Mouse (Mus musculus): Measurements from ENCODE around the gene Fxyd7.

The Fxyd7 gene

DNA sequence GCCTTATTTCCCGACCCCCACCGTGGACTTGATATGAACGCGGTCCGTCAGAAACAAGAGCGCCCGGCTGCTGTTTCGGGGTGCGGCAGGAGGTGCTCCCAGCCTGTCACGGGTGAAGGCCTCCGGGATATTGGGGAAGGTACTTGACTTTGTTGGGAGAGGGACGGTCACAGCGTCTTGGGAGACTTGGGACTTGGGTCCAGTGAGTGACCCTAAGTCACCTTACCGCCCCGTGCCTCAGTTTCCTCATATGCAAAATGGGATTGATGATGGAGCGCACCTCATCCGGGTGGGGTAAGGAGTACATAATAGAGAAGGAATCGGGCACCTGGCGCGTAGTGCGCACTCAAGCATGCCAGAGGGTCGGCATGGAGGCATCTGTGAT lies 976 bp upstream of the Fxyd7 start:
- no peak for DNase-seq (ENCODE audit: extremely low read depth, low read depth)

DNA sequence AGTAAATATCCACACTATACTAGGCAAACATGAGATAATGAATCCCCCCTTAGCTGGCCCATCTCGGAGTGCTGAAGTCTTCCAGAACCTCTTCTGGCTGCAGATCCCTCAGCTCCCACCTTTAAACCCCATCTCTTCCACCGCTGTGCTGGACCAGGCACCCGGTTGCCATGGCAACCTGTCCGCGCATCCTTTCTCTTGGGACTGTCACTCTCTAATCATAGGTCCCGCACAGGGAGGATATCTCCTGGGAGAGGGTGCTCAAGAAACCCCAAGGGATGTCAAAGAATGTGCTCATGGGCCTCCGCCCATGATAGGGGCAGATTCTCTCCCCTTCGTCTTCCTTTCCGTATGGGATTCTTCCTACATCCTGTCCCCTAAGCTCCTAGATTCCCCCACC lies 346 bp downstream of the Fxyd7 start:
- no peak for DNase-seq (ENCODE audit: extremely low read depth, low read depth)

DNA sequence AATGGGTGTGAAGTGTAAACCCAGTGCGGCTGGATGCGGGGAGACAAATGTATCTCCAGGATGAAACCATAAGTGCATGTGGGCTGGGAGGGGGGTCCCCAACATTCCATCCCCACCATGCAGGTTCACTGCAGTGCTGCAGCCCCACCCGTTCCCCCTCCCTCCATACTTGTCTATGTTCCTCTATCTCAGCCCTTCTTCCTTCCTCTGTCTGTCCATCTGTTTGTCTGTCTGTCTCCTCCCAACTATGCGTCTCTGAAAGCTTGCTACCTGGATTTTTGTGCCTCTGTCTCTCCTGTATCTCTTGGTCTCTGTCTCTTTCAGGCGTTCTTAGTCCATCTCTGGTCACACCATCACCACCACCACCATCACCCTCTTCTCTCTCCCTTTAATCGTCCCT lies 780 bp downstream of the Fxyd7 start:
- DNase-seq (ENCODE audit: extremely low read depth, low read depth), result no peak

- no peak for DNase-seq (ENCODE audit: extremely low read depth, low read depth)
Observed at GRCm38 (mm10) chr7:31049846-31050281, 1.4 kb downstream of the Fxyd7 start.

- DNase-seq (ENCODE audit: extremely low read depth, low read depth), result no peak
Observed at GRCm38 (mm10) chr7:31049135-31049845, 2.0 kb downstream of the Fxyd7 start.

GRCm38 (mm10) chr7:31042431-31042910 lies 8.8 kb downstream of the Fxyd7 start, which contains the start of gene Fxyd5:
Gene Fxyd5 (minus strand): TSS chr7:31042481.
- DNase-seq (ENCODE audit: extremely low read depth, low read depth), result no peak

DNA sequence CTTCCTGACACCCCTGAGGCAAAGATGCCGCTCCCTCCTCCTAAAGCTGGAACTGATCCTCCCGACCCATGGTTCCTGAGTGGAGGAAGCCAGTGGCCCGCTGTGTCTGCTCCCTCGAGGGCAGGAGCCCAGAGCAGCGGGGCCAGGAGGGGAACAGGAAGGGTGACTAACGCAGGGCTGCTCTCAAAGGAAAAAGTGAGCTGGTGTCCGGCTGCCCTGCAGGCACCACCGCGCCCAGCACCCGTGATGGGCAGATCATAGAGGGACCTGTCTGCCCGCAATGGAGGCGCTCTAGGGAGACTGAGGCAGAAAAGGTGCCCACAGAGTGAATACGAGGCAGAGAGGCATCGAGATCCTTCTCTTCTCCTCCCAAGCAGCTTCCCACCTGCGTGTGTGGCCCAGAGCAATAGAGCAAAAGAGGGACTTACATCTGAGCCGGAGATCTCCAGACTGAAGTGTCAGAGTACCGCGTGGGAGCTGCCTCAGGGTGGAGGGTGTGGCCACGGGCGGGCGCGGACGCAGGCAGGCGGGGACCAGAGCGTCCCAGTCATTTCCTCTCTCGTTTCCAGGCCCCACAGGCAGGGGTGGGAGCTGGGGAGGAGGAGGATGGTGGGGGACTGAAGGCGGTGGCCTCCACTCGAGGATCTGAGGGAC lies 9.5 kb downstream of the Fxyd7 start:
- no peak for DNase-seq (ENCODE audit: extremely low read depth, low read depth)

- DNase-seq (ENCODE audit: extremely low read depth, low read depth), result no peak
Observed at GRCm38 (mm10) chr7:31041023-31041407, 10.3 kb downstream of the Fxyd7 start.

GRCm38 (mm10) chr7:31040281-31041022 lies 10.8 kb downstream of the Fxyd7 start:
- no peak for DNase-seq (ENCODE audit: extremely low read depth, low read depth)

GRCm38 (mm10) chr7:31039011-31039410 lies 12.3 kb downstream of the Fxyd7 start:
- no peak for DNase-seq (ENCODE audit: extremely low read depth, low read depth)

- DNase-seq (ENCODE audit: extremely low read depth, low read depth), result no peak
Observed at GRCm38 (mm10) chr7:31037675-31038074, 13.6 kb downstream of the Fxyd7 start.

DNA sequence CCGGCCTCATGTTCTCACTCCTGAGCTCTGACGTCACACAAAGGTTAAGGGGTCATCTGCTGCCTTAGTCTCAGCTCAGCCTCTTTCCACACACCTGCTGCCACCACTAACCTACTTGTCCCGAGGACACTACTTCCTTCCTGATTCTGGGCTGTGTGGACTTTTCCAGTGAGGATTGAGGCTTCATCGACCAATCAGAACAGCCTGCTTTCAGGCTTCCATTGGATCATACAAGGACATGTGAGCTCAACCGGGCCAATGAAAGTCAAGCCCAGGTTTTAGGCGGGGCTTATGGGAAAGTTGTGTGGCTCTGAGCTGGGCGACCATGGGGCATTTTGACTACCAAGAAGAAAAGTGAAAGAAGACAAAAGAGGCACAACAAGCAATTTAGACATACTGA lies 14.3 kb downstream of the Fxyd7 start:
- DNase-seq (ENCODE audit: extremely low read depth, low read depth), result peak; percentile 98

DNA sequence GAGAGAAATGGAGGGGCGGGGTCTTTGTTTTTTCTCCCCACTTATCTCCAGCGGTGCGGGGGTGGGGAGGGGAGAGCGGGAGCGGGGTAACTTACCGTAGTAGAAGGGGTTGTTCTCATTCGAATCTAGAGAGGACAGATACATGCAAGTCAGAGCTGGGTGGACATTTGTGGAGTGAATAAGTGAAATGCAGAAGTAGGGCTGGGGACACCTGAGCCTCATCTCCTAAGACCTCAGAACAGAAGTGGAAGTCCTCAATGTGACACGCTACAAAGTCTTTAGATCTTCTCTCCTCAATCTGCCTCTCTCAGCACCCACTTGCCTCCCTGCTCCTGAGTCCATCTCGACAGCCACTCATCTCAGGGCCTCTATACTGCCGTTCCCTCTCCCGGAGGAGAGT lies 16.0 kb downstream of the Fxyd7 start:
- DNase-seq (ENCODE audit: extremely low read depth, low read depth), result peak; percentile 74

- peak; percentile 70 for DNase-seq (ENCODE audit: extremely low read depth, low read depth)
Observed at GRCm38 (mm10) chr7:31034789-31035188, 16.5 kb downstream of the Fxyd7 start.

DNA sequence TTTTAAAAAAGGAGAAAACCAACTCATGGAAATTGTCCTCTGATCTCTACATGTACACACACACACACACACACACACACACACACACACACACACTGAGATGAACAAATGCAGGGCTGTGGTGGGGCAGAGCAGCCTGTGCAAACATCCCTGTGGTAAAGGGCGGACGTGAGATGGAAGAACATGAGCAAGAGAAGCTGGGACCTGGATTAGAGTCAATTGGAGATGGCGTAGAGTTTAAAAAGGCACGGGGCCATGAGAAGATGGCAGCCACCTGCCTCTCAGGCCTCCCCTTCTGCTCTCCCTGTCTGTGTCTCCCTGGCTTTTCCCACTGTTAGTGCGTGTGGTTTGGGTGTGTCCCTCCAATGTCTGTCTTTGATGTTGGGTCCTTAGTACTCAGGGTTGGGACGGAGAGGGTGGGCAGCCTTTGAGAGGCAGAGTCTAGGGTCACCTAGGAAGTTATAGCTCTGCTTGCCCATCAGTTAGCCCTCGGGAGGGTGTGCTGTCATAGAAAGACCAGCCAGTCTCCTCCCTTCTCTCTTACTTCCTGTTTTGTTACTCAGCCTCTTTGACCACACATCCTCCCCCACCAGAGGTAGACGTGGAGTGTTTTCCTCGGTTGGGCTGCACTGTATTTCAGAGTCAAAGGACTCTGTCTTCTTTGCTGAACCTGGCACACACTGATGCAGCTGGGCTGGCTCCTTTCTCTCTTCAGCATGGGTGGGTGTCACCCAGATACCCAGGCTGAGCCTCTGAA lies 17.7 kb downstream of the Fxyd7 start:
- DNase-seq (ENCODE audit: extremely low read depth, low read depth), result peak; percentile 78

GRCm38 (mm10) chr7:31031731-31032130 lies 19.5 kb downstream of the Fxyd7 start:
- DNase-seq (ENCODE audit: extremely low read depth, low read depth), result no peak

DNA sequence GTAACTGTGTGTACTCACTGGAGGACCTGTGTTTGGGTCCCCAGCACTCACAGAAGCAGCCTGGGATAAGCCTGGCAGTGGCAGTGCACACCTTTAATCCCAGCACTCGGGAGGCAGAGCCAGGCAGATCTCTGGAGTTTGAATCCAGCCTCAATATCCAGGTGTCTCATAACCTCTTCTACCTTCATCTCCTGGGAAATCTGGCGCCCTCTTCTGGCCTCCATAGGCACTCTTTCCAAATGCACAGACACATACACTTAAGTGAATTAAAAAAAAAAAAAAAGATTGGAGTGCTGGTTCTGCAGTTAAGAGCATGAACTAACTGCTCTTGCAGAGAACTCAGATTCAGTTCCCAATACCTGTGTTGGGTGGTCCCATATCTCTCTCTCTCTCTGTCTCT lies 20.6 kb downstream of the Fxyd7 start:
- DNase-seq (ENCODE audit: extremely low read depth, low read depth), result no peak

DNA sequence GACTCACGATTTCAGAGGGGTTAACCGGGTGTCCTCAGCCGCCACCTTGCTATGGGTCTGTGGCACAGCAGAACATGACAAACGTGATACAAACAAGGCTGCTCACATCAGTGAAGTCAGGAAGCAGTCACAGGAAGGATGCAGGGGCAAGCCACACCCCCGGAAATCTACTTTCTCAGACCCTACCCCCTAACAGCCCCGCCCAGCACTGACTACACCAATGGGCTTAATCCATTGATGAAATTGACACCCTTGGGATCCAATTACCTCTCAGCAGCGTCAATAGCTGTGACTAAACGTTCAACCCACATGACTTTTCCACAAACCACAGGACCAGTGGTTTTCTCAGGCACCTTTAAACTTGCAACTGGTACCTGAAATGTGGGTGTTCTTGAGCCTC lies 22.7 kb downstream of the Fxyd7 start:
- no peak for DNase-seq (ENCODE audit: extremely low read depth, low read depth)

DNA sequence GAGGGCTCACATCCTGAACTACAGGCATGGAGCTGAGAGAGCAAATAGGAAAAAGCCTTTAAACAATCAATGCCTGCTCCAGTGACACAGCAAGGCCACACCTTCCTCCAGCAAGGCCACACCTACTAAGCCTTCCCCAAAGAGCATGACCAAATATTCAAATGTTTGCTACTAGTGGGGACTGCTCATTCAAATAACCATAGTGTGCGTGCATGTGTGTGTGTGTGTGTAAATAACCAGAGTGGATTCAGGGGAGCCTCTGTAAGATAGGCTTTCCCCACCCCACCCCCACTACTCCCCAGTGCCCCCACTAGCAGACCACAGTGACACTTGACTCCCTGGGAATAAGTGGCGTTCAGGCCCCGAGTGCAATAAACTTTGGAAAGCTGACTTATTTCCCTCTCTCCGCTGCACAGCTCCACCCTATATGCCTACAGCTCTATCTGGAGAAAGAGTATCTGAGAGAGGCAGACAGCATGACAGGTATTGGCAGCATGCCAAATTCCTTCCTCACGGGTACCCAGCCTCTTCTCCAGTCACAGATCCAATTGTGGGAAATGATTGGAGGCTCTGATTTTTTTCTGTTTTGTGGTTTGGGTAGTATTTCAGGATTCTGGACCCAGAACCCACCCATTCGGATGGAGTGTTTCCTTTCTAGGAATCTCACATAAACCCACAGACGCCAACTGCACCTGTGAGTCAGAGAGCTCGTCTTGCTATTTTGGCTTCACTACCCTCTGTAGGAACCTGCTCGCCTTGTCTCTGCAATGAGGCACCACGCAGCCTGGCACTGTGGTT lies 34.0 kb downstream of the Fxyd7 start:
- no peak for DNase-seq (ENCODE audit: extremely low read depth, low read depth)

DNA sequence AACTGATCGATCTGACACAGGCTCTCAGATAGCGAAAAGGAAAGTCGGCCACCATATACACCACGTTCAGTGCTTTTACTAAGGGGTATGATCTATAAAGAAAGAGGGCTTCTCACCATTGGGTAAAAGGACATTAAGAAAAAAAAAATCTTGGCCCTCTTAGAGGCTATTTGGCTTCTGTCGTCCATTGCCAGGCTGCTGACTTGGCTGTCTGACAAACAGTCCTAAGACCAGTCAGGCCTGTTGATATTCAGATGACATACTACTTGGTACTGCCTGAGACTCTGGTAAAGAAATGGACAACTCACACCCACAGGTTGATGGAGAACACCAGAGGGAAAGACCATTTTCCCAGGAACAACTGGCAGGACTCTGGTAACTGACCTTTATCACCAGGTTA lies 38.3 kb downstream of the Fxyd7 start:
- DNase-seq (ENCODE audit: extremely low read depth, low read depth), result no peak

GRCm38 (mm10) chr7:31008889-31009288 lies 42.4 kb downstream of the Fxyd7 start:
- no peak for DNase-seq (ENCODE audit: extremely low read depth, low read depth)
